Mouse (Mus musculus) heart, adult 2 months (tissue): ENCODE results near the gene Efcab6. TPM values are rescaled to one million over a fixed set of nuclear protein-coding genes. Genes with fewer than 3 reads are reported as not detected.
A peak's percentile ranks its signal among the peaks of the same experiment; 100 is the strongest.

Experiments
- DNase-seq, 2 experiments: peaks; one replicate each; pipeline ENCODE4 v3.0.0; 2021
- H3K27ac ChIP-seq: fragments of 200-600 bp; 2 replicates; pipeline ENCODE4 v1.8.1; 2022
- H3K27me3 ChIP-seq: fragments of 200-500 bp; 2 replicates; pipeline ENCODE4 v1.6.1; 2012; ENCODE audit warnings: mild to moderate bottlenecking, low read length, inconsistent platforms, mixed read lengths; ENCODE audit not compliant: control insufficient read depth, insufficient read depth
- H3K36me3 ChIP-seq: fragments of 200-500 bp; 2 replicates; pipeline ENCODE4 v1.6.1; 2012; ENCODE audit warnings: low read length, inconsistent platforms; ENCODE audit not compliant: control insufficient read depth, insufficient read depth
- H3K4me1 ChIP-seq: fragments of 200-500 bp; 2 replicates; pipeline ENCODE4 v1.6.1; 2011; ENCODE audit warnings: low read length; ENCODE audit not compliant: control insufficient read depth, insufficient read depth
- H3K4me3 ChIP-seq: fragments of 200-600 bp; 2 replicates; pipeline ENCODE4 v1.8.1; 2022
- H3K79me2 ChIP-seq: fragments of 200-500 bp; replicated peaks from 2 replicates; pipeline ENCODE4 v1.6.1; 2012; ENCODE audit warnings: mild to moderate bottlenecking, inconsistent platforms, low read length, moderate library complexity, mixed read lengths; ENCODE audit not compliant: control insufficient read depth, insufficient read depth
- H3K9ac ChIP-seq: fragments of 200-500 bp; 2 replicates; pipeline ENCODE4 v1.6.1; 2012; ENCODE audit warnings: low read depth, mild to moderate bottlenecking, control low read depth, inconsistent platforms, low read length, mixed read lengths
- CTCF ChIP-seq: fragments of 200-600 bp; IDR thresholded peaks from 2 replicates; pipeline ENCODE4 v1.8.1; 2022; ENCODE audit warnings: antibody characterized with exemption, mild to moderate bottlenecking, moderate library complexity
- EP300 ChIP-seq: fragments of 200-500 bp; IDR thresholded peaks from 2 replicates; pipeline ENCODE4 v1.6.1; 2011; ENCODE audit warnings: low read depth, low read length, control low read depth; ENCODE audit not compliant: insufficient read depth
- POLR2A ChIP-seq: fragments of 200-500 bp; IDR thresholded peaks from 2 replicates; pipeline ENCODE4 v1.6.1; 2011; ENCODE audit warnings: mild to moderate bottlenecking, low read depth, low read length, control low read depth; ENCODE audit not compliant: insufficient read depth
- WGBS: fragments of 180-500 bp; shearing (Covaris S2); methylation state at CpG from one replicate; pipeline ENCODE4 v1.1.7; 2018; 5-methylcytosine and 5-hydroxymethylcytosine counted together
- intact Hi-C: fragments of 180-260 bp; cut with DNase I; formaldehyde crosslinking; loops from one replicate; pipeline ENCODE4 v1.15.1; 2025
- polyA plus RNA-seq: library from polyadenylated mRNA; depleted of rRNA; stranded (reverse); fragments of >200 nt; gene quantifications from 2 replicates; pipeline ENCODE4 v1.2.3, GENCODE M21; 2012
- total RNA-seq, 2 experiments: library from RNA; stranded (reverse); gene quantifications; 2 replicates each; pipeline ENCODE4 v1.2.3; 2021

Gene Efcab6
- total and polyA plus RNA-seq, 3 experiments = 0.18 TPM; not detected in 2

DNA sequence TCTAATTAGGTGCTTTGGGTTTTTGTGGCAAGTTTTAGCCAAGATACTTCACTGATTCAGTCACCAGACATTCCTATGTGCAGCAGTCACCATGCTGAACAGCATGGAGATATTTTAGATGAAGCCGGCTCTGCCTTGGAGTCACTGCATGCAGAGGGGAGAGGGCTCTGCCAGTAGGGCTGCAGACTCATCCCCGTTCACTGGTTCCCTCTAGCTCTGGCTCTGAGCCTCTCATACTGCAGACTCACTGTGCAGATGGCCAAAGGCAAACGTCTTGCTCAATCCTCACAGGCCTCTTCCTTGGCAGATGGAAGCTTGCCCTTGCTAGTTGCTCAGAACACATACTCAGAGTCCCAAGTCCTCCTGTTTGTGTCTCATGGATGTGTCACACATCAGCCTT is 139.8 kb downstream of the Efcab6 start:
- H3K9ac ChIP-seq = no peak overlapping the region
- no peaks in the 10 kb centered on the region for H3K27me3 ChIP-seq
- H3K27ac ChIP-seq = no peak overlapping the region
- DNase-seq = no peak
- no peak overlapping the region for H3K4me3 ChIP-seq
- H3K36me3 ChIP-seq = no peaks in the 10 kb centered on the region
- intact Hi-C loops = no loop called here
- WGBS = 64% methylated on average over 3 of the region's 3 CpGs
- no peaks in the 10 kb centered on the region for H3K4me1 ChIP-seq
- TF ChIP-seq POLR2A (no peak), EP300 (no peak), CTCF (no peak)
- H3K79me2 ChIP-seq = no peaks in the 10 kb centered on the region

DNA sequence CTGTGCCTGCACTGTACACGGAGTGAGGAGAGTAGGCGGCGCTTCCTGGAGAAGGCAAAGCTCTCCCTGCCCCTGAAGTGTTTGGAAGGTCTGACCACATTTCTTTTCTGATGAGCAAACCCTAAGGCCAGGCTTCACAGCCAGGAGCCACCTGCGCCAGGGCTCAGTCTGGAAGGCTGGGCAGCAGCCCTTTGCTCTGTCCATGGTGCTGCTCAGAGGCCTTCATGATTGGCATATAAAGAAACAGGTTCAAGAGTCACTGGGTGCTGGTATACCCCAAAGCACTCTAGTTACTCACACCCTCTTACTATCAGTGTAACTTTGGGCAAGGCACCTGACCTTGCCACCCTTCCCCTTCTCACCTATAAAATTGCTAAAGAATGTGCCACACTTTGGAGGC is 140.5 kb downstream of the Efcab6 start:
- no peak overlapping the region for H3K27ac ChIP-seq
- no peaks in the 10 kb centered on the region for H3K79me2 ChIP-seq
- no peaks in the 10 kb centered on the region for H3K36me3 ChIP-seq
- H3K27me3 ChIP-seq = no peaks in the 10 kb centered on the region
- H3K9ac ChIP-seq = no peak overlapping the region
- TF ChIP-seq CTCF (no peak), POLR2A (no peak), EP300 (no peak)
- DNase-seq = peak in 1 of 2 experiments; percentile 31
- intact Hi-C loops = no loop called here
- 22% methylated on average over 4 of the region's 4 CpGs for WGBS
- H3K4me3 ChIP-seq = no peak overlapping the region
- no peaks in the 10 kb centered on the region for H3K4me1 ChIP-seq

DNA sequence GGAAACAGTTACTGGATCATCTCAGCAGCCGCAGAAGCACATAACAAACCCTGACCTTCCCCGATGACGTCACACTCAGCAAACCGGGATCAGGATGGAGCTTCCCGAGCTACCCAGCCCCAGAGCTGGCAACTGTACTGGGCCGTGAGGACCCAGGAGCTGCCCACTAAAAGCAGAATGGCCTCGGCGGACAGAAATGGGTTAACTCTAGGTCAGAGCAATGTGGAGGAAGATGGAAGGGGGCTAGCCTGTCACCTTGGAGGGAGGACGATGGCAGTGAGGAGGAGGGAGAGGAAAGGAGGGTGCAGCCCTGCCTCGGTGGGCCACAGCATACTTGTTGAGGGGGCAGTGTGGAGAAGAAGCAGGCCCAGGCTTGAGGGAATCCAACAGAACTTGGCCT is 149.8 kb downstream of the Efcab6 start:
- H3K79me2 ChIP-seq = no peaks in the 10 kb centered on the region
- no peak overlapping the region for H3K4me3 ChIP-seq
- no peak for DNase-seq
- intact Hi-C loops = no loop called here
- H3K4me1 ChIP-seq = no peaks in the 10 kb centered on the region
- 77% methylated on average over 10 of the region's 10 CpGs for WGBS
- H3K9ac ChIP-seq = no peak overlapping the region
- H3K36me3 ChIP-seq = no peaks in the 10 kb centered on the region
- H3K27me3 ChIP-seq = no peaks in the 10 kb centered on the region; the same call in 1 of the 2 replicates
- H3K27ac ChIP-seq = no peak overlapping the region
- no peak for TF ChIP-seq POLR2A
- no peak for TF ChIP-seq EP300
- no peak for TF ChIP-seq CTCF

- intact Hi-C loops = no loop called here
- Histone ChIP-seq H3K79me2 (no peaks in the 10 kb centered on the region), H3K9ac (no peak overlapping the region), H3K36me3 (no peaks in the 10 kb centered on the region), H3K4me1 (no peaks in the 10 kb centered on the region), H3K27me3 (no peaks in the 10 kb centered on the region; the same call in 1 of the 2 replicates), H3K27ac (no peak overlapping the region), H3K4me3 (no peak overlapping the region)
- WGBS = 79% methylated on average over 14 of the region's 14 CpGs
- no peak for TF ChIP-seq POLR2A
- TF ChIP-seq EP300 = no peak
- TF ChIP-seq CTCF = no peak
- no peak for DNase-seq
Measured at GRCm38 (mm10) chr15:83913028-83913714, 152.0 kb downstream of the Efcab6 start.

GRCm38 (mm10) chr15:83906472-83906871 is 158.7 kb downstream of the Efcab6 start:
- DNase-seq = no peak
- H3K27ac ChIP-seq = no peak overlapping the region
- H3K27me3 ChIP-seq = no peaks in the 10 kb centered on the region
- H3K36me3 ChIP-seq = no peaks in the 10 kb centered on the region
- H3K4me1 ChIP-seq = no peaks in the 10 kb centered on the region
- intact Hi-C loops = no loop called here
- WGBS = 85% methylated on average over 13 of the region's 13 CpGs
- no peaks in the 10 kb centered on the region for H3K79me2 ChIP-seq
- H3K9ac ChIP-seq = no peak overlapping the region
- no peak for TF ChIP-seq CTCF
- no peak for TF ChIP-seq POLR2A
- TF ChIP-seq EP300 = no peak
- H3K4me3 ChIP-seq = no peak overlapping the region

GRCm38 (mm10) chr15:83897286-83897685 is 167.9 kb downstream of the Efcab6 start:
- Histone ChIP-seq H3K79me2 (no peaks in the 10 kb centered on the region), H3K9ac (no peak overlapping the region), H3K4me3 (no peak overlapping the region), H3K36me3 (no peaks in the 10 kb centered on the region), H3K27me3 (no peaks in the 10 kb centered on the region), H3K27ac (no peak overlapping the region), H3K4me1 (no peaks in the 10 kb centered on the region)
- WGBS = 55% methylated on average over 9 of the region's 9 CpGs
- DNase-seq = no peak
- no peak for TF ChIP-seq CTCF
- TF ChIP-seq POLR2A = no peak
- TF ChIP-seq EP300 = no peak
- intact Hi-C loops = no loop called here
